Mouse (Mus musculus): ENCODE measurements at regions not wholly inside any gene's neighbourhood (a gene's known extent, or its start where the extent isn't known, plus 50 kb on each side); places are given as distances from the start of the nearest gene placed in this dataset.

- TF ChIP-seq POLR2A (IDR thresholded peaks at IDR 0.05; ENCODE audit: control insufficient read depth in 1 of 2, insufficient read depth in 1 of 2, low read depth in 1 of 2, low read length in 2 of 2, poor library complexity in 1 of 2): no peak
- TF ChIP-seq CHD2 (IDR thresholded peaks at IDR 0.05; ENCODE audit: low read length): no peak
- no peak for TF ChIP-seq JUND (IDR thresholded peaks at IDR 0.05; ENCODE audit: low read depth, low read length)
- TF ChIP-seq ZNF384 (IDR thresholded peaks at IDR 0.05; ENCODE audit: low read depth, low read length): no peak
- TF ChIP-seq CTCF (IDR thresholded peaks at IDR 0.05 in 2 of 3, conservative IDR thresholded peaks at IDR 0.05 in 1 of 3; ENCODE audit: control insufficient read depth in 1 of 3, insufficient read depth in 1 of 3, low read depth in 2 of 3, low read length in 3 of 3, poor library complexity in 1 of 3, severe bottlenecking in 1 of 3): no peak
- no peak for TF ChIP-seq EP300 (IDR thresholded peaks at IDR 0.05; ENCODE audit: low read depth in 1 of 2, low read length in 2 of 2)
- TF ChIP-seq POLR2AphosphoS2 (IDR thresholded peaks at IDR 0.05; ENCODE audit: low read length): no peak
- no peak for TF ChIP-seq TCF12 (IDR thresholded peaks at IDR 0.05; ENCODE audit: low read depth, low read length)
Observed at GRCm38 (mm10) chr4:95417075-95417474, 140.2 kb upstream of the Fggy start.
